Mouse (Mus musculus): ENCODE data around the gene Odf2.

DNA sequence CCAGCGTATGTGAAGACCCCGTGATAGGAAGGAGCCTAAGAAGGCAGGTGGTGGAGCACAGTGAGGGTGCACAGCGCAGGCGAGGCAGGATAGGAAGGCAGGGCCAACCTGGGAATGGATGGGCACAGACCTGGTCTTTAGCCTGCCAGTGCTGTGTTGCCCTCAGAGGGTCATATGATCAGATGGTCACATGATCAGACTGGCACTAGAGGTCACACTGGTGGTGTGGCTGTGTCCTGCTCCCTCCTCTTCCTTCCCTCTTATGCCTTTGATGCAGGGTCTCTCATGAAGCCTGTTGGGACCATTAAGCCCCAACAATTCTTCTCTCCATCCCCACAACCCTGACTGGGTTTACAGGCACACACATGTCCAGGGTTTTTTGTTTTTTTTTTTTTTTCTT lies 15.2 kb upstream of the Odf2 start:
- TF ChIP-seq CTCF (IDR thresholded peaks at IDR 0.05; ENCODE audit: low read depth, low read length) (no peak), POLR2A (IDR thresholded peaks at IDR 0.05; ENCODE audit: borderline replicate concordance, low read depth, low read length) (no peak)

All from bone marrow macrophage, adult 2 months (primary cell).